Mouse (Mus musculus) stomach, postnatal 0 days (tissue): ENCODE results near the gene St6galnac6. TPM values are rescaled to one million over a fixed set of nuclear protein-coding genes. Genes with fewer than 3 reads are reported as not detected.
A peak's percentile ranks its signal among the peaks of the same experiment; 100 is the strongest.

Source experiments
- ATAC-seq: fragments of 200-750 bp; cut with Nextera tagmentation; 2 replicates; pipeline ENCODE4 v1.8.0; 2017; ENCODE audit not compliant: low FRiP score, low TSS enrichment
- DNase-seq: peaks from one replicate; pipeline ENCODE4 v3.0.0-alpha.2; 2016; ENCODE audit warnings: low spot score
- H3K27ac ChIP-seq: fragments of 300-500 bp; sonication (generic); replicated peaks from 2 replicates; pipeline ENCODE4 v1.5.1; 2014; ENCODE audit warnings: mild to moderate bottlenecking, control low read depth
- H3K27me3 ChIP-seq: fragments of 300-500 bp; sonication (generic); 2 replicates; pipeline ENCODE4 v1.6.1; 2014; ENCODE audit warnings: low read length; ENCODE audit not compliant: control insufficient read depth, insufficient read depth
- H3K36me3 ChIP-seq: fragments of 300-500 bp; sonication (generic); 2 replicates; pipeline ENCODE4 v1.6.1; 2014; ENCODE audit warnings: low read length, mixed read lengths; ENCODE audit not compliant: control insufficient read depth, insufficient read depth
- H3K4me1 ChIP-seq: fragments of 300-500 bp; sonication (generic); replicated peaks from 2 replicates; pipeline ENCODE4 v1.6.1; 2014; ENCODE audit warnings: antibody characterized with exemption; ENCODE audit not compliant: control insufficient read depth, insufficient read depth
- H3K4me2 ChIP-seq: fragments of 300-500 bp; sonication (generic); replicated peaks from 2 replicates; pipeline ENCODE4 v1.6.1; 2014; ENCODE audit warnings: low read depth, mild to moderate bottlenecking, control low read depth, moderate library complexity
- H3K4me3 ChIP-seq: fragments of 300-500 bp; sonication (generic); 2 replicates; pipeline ENCODE4 v1.5.1; 2014; ENCODE audit warnings: low read depth, low read length, control low read depth
- H3K9ac ChIP-seq: fragments of 300-500 bp; sonication (generic); 2 replicates; pipeline ENCODE4 v1.6.1; 2014; ENCODE audit warnings: mild to moderate bottlenecking, low read length, control low read depth, mixed read lengths
- H3K9me3 ChIP-seq: fragments of 300-500 bp; sonication (generic); 2 replicates; pipeline ENCODE4 v1.6.1; 2016; ENCODE audit warnings: low read length; ENCODE audit not compliant: control insufficient read depth
- CTCF ChIP-seq: IDR thresholded peaks from 2 replicates; pipeline ENCODE4 v1.5.1; 2016; ENCODE audit warnings: antibody characterized with exemption, low read depth, mild to moderate bottlenecking, moderate library complexity
- EP300 ChIP-seq: optimal IDR thresholded peaks from 2 replicates; pipeline ENCODE3; 2016; ENCODE audit warnings: antibody characterized with exemption
- WGBS: fragments of 180-500 bp; shearing (Covaris S2); extraction: QIAGEN DNeasy Blood & Tissue Kit; methylation state at CpG from one replicate; pipeline ENCODE4 v1.1.7; 2014; 5-methylcytosine and 5-hydroxymethylcytosine counted together
- polyA plus RNA-seq: library from polyadenylated mRNA; unstranded; fragments of >200 nt; fragmentation: Nextera tagmentation; extraction: Ambion mirVana; gene quantifications from 2 replicates; pipeline ENCODE4 v1.2.1, GENCODE M21; 2015

Gene St6galnac6
- polyA plus RNA-seq, 1 experiment from 2014 or later = 9.1 TPM

GRCm38 (mm10) chr2:32607262-32607947, 7.9 kb downstream of the St6galnac6 start:
- Histone ChIP-seq H3K4me1 (peaks cover 6% of the 10 kb centered on the region; the same call in 1 of the 2 replicates), H3K9me3 (no peaks in the 10 kb centered on the region), H3K9ac (peak overlapping the region; percentile 71), H3K4me2 (peak overlapping the region; percentile 82), H3K27me3 (no peaks in the 10 kb centered on the region), H3K36me3 (no peaks in the 10 kb centered on the region), H3K4me3 (peak overlapping the region; percentile 70), H3K27ac (peak overlapping the region; percentile 73; the same call in 1 of the 2 replicates)
- no peak for TF ChIP-seq EP300
- no peak for TF ChIP-seq CTCF
- DNase-seq (no peak), ATAC-seq (peak; percentile 11)
- WGBS = 4% methylated on average over 34 of the region's 34 CpGs

GRCm38 (mm10) chr2:32608141-32608777, 8.8 kb downstream of the St6galnac6 start:
- 9% methylated on average over 25 of the region's 25 CpGs for WGBS
- H3K4me2 ChIP-seq = peak overlapping the region; percentile 82
- ATAC-seq = peak; percentile 45
- H3K4me1 ChIP-seq = peaks cover 6% of the 10 kb centered on the region; the same call in 1 of the 2 replicates
- H3K36me3 ChIP-seq = no peaks in the 10 kb centered on the region
- H3K9me3 ChIP-seq = no peaks in the 10 kb centered on the region
- H3K27me3 ChIP-seq = no peaks in the 10 kb centered on the region
- 0 out of 2 replicates have a peak overlapping the region, but pooled peaks have one; percentile 23 for H3K9ac ChIP-seq
- TF ChIP-seq EP300 (no peak), CTCF (0 out of 2 replicates have a peak, but pooled peaks have one; percentile 8)
- peak; percentile 57 for DNase-seq
- peak overlapping the region; percentile 73 for H3K27ac ChIP-seq
- H3K4me3 ChIP-seq = peak overlapping the region; percentile 70

GRCm38 (mm10) chr2:32608778-32609435, 9.4 kb downstream of the St6galnac6 start:
- H3K4me1 ChIP-seq = peaks cover 6% of the 10 kb centered on the region; the same call in 1 of the 2 replicates
- no peaks in the 10 kb centered on the region for H3K9me3 ChIP-seq
- H3K4me3 ChIP-seq = peak overlapping the region; percentile 70
- peak overlapping the region; percentile 82 for H3K4me2 ChIP-seq
- H3K9ac ChIP-seq = 0 out of 2 replicates have a peak overlapping the region, but pooled peaks have one; percentile 13
- H3K27me3 ChIP-seq = no peaks in the 10 kb centered on the region
- no peak for TF ChIP-seq EP300
- no peak for TF ChIP-seq CTCF
- no peaks in the 10 kb centered on the region for H3K36me3 ChIP-seq
- ATAC-seq (peak; percentile 11; the same call in 1 of the 2 replicates), DNase-seq (no peak)
- H3K27ac ChIP-seq = peak overlapping the region; percentile 73
- 58% methylated on average over 18 of the region's 18 CpGs for WGBS

GRCm38 (mm10) chr2:32610610-32611229, 11.2 kb downstream of the St6galnac6 start:
- Histone ChIP-seq H3K4me2 (peak overlapping the region; percentile 53), H3K27ac (peak overlapping the region; percentile 45), H3K27me3 (no peaks in the 10 kb centered on the region), H3K4me1 (peaks cover 6% of the 10 kb centered on the region; the same call in 1 of the 2 replicates), H3K36me3 (no peaks in the 10 kb centered on the region), H3K4me3 (peak overlapping the region; percentile 36; the same call in 1 of the 2 replicates), H3K9ac (peak overlapping the region; percentile 43; the same call in 1 of the 2 replicates), H3K9me3 (no peaks in the 10 kb centered on the region)
- TF ChIP-seq CTCF (peak; percentile 69), EP300 (no peak)
- 12% methylated on average over 23 of the region's 23 CpGs for WGBS
- DNase-seq (peak; percentile 54), ATAC-seq (no peak)

GRCm38 (mm10) chr2:32612274-32612673, 12.8 kb downstream of the St6galnac6 start:
- peaks cover 6% of the 10 kb centered on the region; the same call in 1 of the 2 replicates for H3K4me1 ChIP-seq
- H3K9ac ChIP-seq = no peak overlapping the region
- 0 out of 2 replicates have a peak, but pooled peaks have one; percentile 21 for ATAC-seq
- TF ChIP-seq CTCF (no peak), EP300 (no peak)
- DNase-seq = peak; percentile 72
- H3K9me3 ChIP-seq = no peaks in the 10 kb centered on the region
- no peak overlapping the region for H3K4me2 ChIP-seq
- no peak overlapping the region for H3K27ac ChIP-seq
- WGBS = 64% methylated on average over 26 of the region's 26 CpGs
- H3K4me3 ChIP-seq = no peak overlapping the region
- no peaks in the 10 kb centered on the region for H3K27me3 ChIP-seq
- H3K36me3 ChIP-seq = no peaks in the 10 kb centered on the region
